Mouse (Mus musculus): ENCODE results near the gene Rab6a.

Gene Rab6a

DNA sequence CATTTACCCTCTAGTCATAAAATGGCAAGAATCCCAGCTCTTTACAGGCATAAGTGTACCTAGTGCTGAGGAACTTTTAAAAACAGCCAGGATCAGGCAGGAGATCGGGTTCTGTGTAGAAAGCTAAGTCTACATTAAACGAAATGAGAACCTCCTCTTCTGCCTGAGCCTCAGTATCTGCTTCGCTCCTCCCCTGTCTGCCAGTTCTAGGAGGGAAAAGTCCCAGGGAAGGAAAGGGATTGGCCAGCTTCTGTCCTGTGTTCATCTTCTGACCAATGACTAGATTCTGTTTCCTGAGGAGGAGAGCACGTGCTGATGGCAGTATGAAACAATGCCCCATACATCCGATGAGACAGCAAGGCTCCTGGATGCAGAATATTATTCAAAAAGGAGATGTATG is 73.9 kb downstream of the Rab6a start:
- DNase-seq (ENCODE audit: low spot score in 2 of 2): no peak

DNA sequence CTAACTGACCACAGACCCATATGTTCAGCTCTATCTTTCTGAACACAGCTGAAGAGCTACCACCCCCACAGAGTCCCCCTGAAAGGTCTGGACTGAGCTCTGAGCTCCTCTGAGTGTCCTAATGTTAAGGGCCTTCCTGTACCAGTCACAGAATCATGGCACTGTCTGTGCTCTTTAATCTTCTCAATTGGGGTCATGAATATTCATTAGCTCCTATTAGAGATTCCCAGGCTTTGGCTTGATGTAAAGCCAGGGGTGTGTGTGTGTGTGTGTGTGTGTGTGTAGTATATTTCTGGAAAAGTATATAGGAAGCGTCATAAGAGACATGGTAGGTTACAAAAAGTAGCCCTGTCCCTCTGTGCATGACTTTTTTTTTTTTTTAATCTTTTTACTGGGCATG is 76.0 kb downstream of the Rab6a start:
- DNase-seq (ENCODE audit: low spot score in 2 of 2): no peak

DNA sequence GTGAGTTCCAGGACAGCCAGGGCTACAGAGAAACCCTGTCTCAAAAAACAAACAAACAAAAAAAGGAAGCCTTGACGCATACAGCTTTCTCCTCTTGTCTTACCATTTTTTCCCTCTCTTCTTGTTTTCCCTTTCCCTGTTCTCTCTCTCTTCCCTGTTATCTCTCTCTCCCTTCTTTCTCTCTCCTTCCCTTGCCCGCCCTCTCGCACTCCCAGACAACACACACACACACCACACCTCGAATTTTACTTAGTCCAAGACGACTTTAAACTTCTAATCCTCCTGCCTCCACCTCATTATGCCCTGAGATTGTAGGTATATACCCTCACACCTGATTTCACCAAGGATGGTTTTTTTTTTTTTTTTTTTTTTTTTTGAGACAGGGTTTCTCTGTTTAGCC is 76.9 kb downstream of the Rab6a start:
- DNase-seq (ENCODE audit: low spot score in 2 of 2): no peak

DNA sequence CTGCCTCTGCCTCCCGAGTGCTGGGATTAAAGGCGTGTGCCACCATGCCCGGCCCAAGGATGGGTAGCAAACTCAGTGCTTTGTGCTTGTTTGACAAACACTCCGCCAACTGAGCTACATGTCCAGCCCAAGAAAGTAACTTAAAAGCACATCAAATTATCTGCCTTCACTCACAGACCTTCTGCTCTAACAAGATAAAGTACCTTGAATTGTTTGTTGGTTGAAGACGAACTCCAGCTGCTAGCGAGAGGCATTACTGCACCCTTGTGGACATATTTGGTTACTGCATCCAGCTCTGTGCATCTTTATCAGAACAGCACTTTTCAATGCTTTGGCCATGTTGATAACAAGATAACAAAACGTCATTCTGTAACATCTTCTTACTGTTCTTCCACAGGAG is 77.3 kb downstream of the Rab6a start:
- DNase-seq (ENCODE audit: low spot score in 2 of 2): peak in 1 of 2 experiments; percentile 47

DNA sequence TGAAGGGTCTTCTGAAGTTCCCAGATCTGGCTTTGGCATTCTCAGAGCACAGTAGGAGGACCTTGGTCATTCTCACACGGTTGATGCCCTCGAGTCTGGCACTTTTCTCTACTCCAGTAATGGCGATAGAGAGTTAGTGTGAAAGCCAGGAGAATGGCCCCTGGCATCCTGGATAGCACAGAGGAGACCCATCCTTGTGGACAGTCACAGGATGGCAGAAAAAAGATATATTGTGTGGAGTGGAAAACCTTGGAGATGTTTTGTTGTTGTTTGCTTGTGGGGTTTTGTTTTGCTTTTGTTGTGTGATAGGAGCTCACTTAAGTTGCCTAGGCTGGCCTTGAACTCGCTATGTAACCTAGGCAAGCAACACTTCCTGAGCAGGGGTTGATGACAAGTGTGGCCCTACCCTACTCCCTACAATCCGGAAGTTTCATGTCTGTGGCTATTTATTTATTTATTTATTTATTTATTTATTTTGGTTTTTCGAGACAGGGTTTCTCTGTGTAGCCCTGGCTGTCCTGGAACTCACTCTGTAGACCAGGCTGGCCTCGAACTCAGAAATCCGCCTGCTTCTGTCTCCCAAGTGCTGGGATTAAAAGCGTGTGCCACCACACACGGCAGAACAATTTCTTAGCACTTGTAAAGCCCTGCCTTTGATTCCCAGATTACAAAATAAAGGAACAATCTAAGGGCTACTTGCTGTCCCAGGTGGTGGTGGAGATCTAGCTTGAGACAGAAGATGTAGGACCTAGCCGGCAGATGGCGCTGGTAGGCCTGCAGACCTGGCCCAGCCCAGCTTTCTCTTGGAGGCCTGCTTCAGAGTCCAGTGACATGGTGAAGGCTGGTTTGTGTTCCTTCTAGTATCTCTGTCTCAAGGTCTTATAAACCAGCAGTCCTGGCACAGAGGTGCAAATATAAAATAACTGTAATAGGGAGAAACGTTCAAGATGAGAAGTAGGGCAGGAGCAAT is 78.1 kb downstream of the Rab6a start:
- DNase-seq (ENCODE audit: low spot score in 2 of 2): peak in 1 of 2 experiments; percentile 67

DNA sequence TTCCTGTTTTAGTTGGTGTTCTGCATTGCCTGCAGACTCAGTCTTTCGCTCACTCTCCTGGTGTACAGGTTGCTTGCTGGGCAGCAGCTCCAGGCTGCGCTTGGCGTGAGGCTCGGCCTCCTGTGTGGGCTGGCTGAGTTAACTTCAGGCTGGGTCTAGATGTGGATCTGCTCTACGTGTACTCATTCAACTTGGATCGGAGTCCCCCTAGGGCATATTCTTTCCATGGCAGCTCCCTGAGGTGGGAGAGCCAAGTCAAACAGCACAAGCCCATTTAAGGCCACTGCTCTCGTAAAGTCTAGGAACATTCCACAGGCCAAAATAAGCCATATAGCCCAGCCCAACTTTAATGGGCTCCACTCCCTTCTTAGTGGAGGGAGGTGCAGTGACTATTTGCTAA is 81.3 kb downstream of the Rab6a start:
- DNase-seq (ENCODE audit: low spot score in 2 of 2): no peak
